Mouse (Mus musculus): ENCODE data around the gene Tmem170b. TPM values are rescaled to one million over a fixed set of nuclear protein-coding genes. Genes with fewer than 3 reads are reported as not detected.

The Tmem170b gene
- total and polyA plus RNA-seq, 3 experiments: 2.8 to 13.2 (median 12.5) TPM

DNA sequence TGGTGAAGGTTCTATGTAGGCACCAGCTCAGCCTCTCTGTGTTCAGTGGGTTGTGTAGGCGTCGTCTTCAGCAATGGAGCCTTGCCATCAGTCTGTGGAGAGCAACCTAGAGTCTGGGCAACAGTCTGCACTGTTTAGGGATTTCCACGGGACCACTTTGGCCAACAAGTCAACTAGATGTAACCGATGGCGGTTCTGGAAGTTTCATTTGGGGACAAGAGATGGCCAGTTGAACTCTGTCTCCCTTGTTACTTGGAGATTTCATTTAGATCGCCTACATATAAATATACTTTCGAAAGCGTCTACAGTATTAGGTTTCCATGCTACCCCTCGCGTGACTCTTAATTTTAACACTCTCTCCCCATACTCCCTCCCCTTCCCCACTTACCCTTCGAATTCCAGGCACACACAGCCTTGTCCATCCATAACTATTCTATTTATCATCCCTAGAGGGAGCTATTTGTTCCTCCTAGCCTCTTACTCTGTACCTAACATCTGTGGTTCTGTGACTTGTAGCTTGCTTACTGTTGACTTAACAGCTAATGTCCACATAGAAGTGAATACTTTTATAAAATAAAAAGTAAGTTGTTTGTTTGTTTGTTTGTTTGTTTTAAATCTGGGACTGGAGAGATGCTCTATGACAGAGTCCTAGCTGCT lies 77.8 kb downstream of the Tmem170b start:
- no peak for ATAC-seq (ENCODE audit: extremely low read depth, insufficient number of reproducible peaks, low FRiP score, poor library complexity, severe bottlenecking)
- no peaks in the 10 kb centered on the region for H3K36me3 ChIP-seq (replicated peaks)

DNA sequence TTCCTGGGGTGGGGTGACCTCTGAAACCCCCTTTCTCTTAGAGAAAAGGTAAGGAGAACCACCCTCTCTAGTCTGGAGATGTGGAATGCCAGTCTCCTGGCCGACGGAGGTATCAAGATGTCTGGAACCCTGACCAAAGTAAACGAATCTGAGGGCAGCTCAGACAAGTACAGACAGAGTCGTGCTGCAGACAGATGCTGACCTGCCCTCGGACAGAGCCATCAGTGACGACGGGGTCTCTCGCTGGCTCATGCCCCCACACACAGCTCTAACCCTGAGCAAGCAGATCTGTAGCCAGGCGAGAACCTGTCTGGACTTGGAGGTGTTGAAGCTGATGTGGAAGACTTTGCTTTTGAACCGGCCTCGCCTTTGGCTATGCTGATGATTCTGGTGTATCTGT lies 79.8 kb downstream of the Tmem170b start:
- H3K27me3 ChIP-seq (ENCODE audit: insufficient read depth, low read length): peaks cover 4% of the 10 kb centered on the region; the same call in 1 of the 2 replicates
- ATAC-seq (ENCODE audit: extremely low read depth, insufficient number of reproducible peaks, low FRiP score, poor library complexity, severe bottlenecking): no peak
- H3K4me3 ChIP-seq (ENCODE audit: low read depth, low read length): no peak overlapping the region
- no peak for DNase-seq (ENCODE audit: low spot score)
- H3K4me1 ChIP-seq (ENCODE audit: insufficient read depth, low read depth, low read length): no peaks in the 10 kb centered on the region
- no peaks in the 10 kb centered on the region for H3K9me3 ChIP-seq (replicated peaks)
- no peaks in the 10 kb centered on the region for H3K36me3 ChIP-seq (replicated peaks)
- TF ChIP-seq POLR2AphosphoS5 (IDR thresholded peaks at IDR 0.05; ENCODE audit: insufficient replicate concordance, low read depth, low read length): no peak
- TF ChIP-seq CTCF (IDR thresholded peaks at IDR 0.05; ENCODE audit: low read depth, low read length): no peak
- TF ChIP-seq TAL1 (conservative IDR thresholded peaks at IDR 0.05; ENCODE audit: low read depth, low read length): no peak
- no peak for TF ChIP-seq GATA1 (IDR thresholded peaks at IDR 0.05; ENCODE audit: borderline replicate concordance, low read length)
- no peak for TF ChIP-seq GATA2 (IDR thresholded peaks at IDR 0.05; ENCODE audit: borderline replicate concordance, low read depth, low read length)

More for the DNA sequence above, 77.8 kb downstream of the Tmem170b start:
- no peak for DNase-seq (ENCODE audit: low spot score)
- TF ChIP-seq TAL1 (conservative IDR thresholded peaks at IDR 0.05; ENCODE audit: low read depth, low read length): no peak
- no peak for TF ChIP-seq GATA2 (IDR thresholded peaks at IDR 0.05; ENCODE audit: borderline replicate concordance, low read depth, low read length)
- no peak for TF ChIP-seq CTCF (IDR thresholded peaks at IDR 0.05; ENCODE audit: low read depth, low read length)
- TF ChIP-seq GATA1 (IDR thresholded peaks at IDR 0.05; ENCODE audit: borderline replicate concordance, low read length): no peak
- no peak for TF ChIP-seq POLR2AphosphoS5 (IDR thresholded peaks at IDR 0.05; ENCODE audit: insufficient replicate concordance, low read depth, low read length)
- H3K27me3 ChIP-seq (ENCODE audit: insufficient read depth, low read length): no peaks in the 10 kb centered on the region
- H3K9me3 ChIP-seq (replicated peaks): no peaks in the 10 kb centered on the region
- no peaks in the 10 kb centered on the region for H3K4me1 ChIP-seq (ENCODE audit: insufficient read depth, low read depth, low read length)
- no peak overlapping the region for H3K4me3 ChIP-seq (ENCODE audit: low read depth, low read length)

DNA sequence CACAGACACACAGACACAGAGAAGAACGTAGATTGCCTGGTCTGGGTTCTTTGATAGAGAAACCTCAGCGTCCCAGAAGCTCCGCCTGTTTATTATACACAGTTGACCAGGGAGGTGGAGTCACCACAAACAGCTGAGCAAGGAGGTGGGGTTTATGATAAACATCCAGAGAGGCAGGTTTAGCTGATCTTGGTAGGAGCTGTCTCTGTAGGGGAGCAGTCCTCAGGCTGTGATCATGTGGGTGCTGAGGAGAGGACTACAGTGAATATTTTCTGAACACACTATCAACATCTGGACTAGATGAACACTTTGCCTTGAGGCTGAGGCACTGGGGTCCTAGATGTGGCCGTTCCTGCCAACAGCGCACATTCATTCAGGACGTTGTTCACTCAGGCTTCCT lies 83.3 kb downstream of the Tmem170b start:
- H3K9me3 ChIP-seq (replicated peaks): no peaks in the 10 kb centered on the region
- no peaks in the 10 kb centered on the region for H3K36me3 ChIP-seq (replicated peaks)
- ATAC-seq (ENCODE audit: extremely low read depth, insufficient number of reproducible peaks, low FRiP score, poor library complexity, severe bottlenecking) (no peak), DNase-seq (ENCODE audit: low spot score) (no peak)
- no peak for TF ChIP-seq CTCF (IDR thresholded peaks at IDR 0.05; ENCODE audit: low read depth, low read length)
- TF ChIP-seq GATA2 (IDR thresholded peaks at IDR 0.05; ENCODE audit: borderline replicate concordance, low read depth, low read length): no peak
- TF ChIP-seq GATA1 (IDR thresholded peaks at IDR 0.05; ENCODE audit: borderline replicate concordance, low read length): no peak
- TF ChIP-seq TAL1 (conservative IDR thresholded peaks at IDR 0.05; ENCODE audit: low read depth, low read length): no peak
- no peak overlapping the region for H3K4me3 ChIP-seq (ENCODE audit: low read depth, low read length)
- no peaks in the 10 kb centered on the region for H3K4me1 ChIP-seq (ENCODE audit: insufficient read depth, low read depth, low read length)
- H3K27me3 ChIP-seq (ENCODE audit: insufficient read depth, low read length): peaks cover 4% of the 10 kb centered on the region; the same call in 1 of the 2 replicates

DNA sequence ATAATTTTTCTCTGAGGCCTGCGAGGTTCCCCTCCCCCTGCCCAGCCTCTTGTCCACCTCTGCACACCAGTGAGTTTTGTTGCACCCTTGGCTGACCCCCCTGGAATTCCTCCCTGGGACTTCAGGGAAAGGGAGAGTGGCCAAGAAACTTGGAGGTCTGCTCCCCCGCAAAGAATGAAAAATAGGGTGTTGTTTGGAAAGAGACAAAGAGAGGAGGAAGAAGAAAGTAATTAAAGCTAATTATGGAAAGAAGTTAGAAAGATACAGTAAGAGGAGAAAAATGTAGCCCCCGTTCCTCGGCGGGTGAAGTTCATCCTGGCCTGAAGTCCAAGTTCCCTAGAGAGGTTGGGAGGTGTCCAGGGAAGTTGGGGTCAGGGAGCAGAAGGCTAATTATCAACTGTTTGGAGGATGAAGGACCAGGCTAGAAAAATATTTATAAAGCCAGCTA lies 83.9 kb downstream of the Tmem170b start:
- DNase-seq (ENCODE audit: low spot score) (no peak), ATAC-seq (ENCODE audit: extremely low read depth, insufficient number of reproducible peaks, low FRiP score, poor library complexity, severe bottlenecking) (no peak)
- no peaks in the 10 kb centered on the region for H3K36me3 ChIP-seq (replicated peaks)
- H3K27me3 ChIP-seq (ENCODE audit: insufficient read depth, low read length): peaks cover 4% of the 10 kb centered on the region; the same call in 1 of the 2 replicates
- no peaks in the 10 kb centered on the region for H3K4me1 ChIP-seq (ENCODE audit: insufficient read depth, low read depth, low read length)
- no peaks in the 10 kb centered on the region for H3K9me3 ChIP-seq (replicated peaks)
- no peak overlapping the region for H3K4me3 ChIP-seq (ENCODE audit: low read depth, low read length)
- no peak for TF ChIP-seq TAL1 (conservative IDR thresholded peaks at IDR 0.05; ENCODE audit: low read depth, low read length)

Other genes with a start within 250 kb of the Tmem170b start
- 1.4 TPM in 1 of 2 replicates, not detected in the other for gene Nedd9, start 118.5 kb upstream of the Tmem170b start, total RNA-seq (2014; fragmentation: Nextera tagmentation)
- gene Nedd9, start 118.5 kb upstream of the Tmem170b start, total RNA-seq (2017): 0.46 and 0.49 TPM in 2 replicates
- not detected in 2 replicates for gene Nedd9, start 118.5 kb upstream of the Tmem170b start, polyA plus RNA-seq (2012)
- gene Adtrp, start 241.8 kb downstream of the Tmem170b start, total RNA-seq (2014; fragmentation: Nextera tagmentation): not detected in 2 replicates
- not detected in 2 replicates for gene Adtrp, start 241.8 kb downstream of the Tmem170b start, total RNA-seq (2017)
- not detected in 2 replicates for gene Adtrp, start 241.8 kb downstream of the Tmem170b start, polyA plus RNA-seq (2012)

Data from G1E (cell line).